In the genomic region with DNA sequence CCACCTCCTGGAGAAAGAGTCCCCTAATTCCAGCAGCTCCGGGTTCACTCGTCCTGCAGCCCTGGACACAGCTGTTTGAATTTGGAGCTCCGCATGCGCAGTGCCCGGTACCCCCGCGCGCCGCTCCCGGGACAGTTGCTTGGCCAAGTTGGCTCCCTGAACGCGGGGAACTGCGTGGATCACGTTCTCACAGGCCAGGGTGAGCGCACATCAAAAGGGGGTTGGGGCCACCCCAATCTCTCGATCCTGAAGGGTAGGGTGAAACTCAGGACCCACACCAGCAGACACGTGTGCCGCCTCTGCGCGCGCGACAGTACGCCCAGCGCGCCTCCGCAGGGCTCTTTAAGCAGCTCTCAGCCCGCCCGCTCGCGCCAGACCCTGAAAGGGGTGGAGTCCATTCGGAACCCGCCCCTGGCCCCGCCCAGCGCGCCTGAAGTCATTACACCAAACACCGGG, we compare ENCODE assay signal across 7 mouse cellular contexts. TPM values are rescaled to one million over a fixed set of nuclear protein-coding genes. Genes with fewer than 3 reads are reported as not detected.
DNase-seq lines count a peak whose midpoint lies in the region; ATAC-seq and TF ChIP-seq lines count a peak whose summit lies in the region.

A gene (minus strand): TSS at position 344 of the 456 bp plus-strand sequence.

- WGBS in limb, embryonic 14.5 days = under 1% methylated on average over 36 of the region's 36 CpGs
- WGBS in midbrain, embryonic 16.5 days = under 1% methylated on average over 36 of the region's 36 CpGs

- no peaks in the 10 kb centered on the region for H3K27me3 ChIP-seq in limb, embryonic 14.5 days (ENCODE audit: control insufficient read depth, insufficient read depth, low read length)
- peaks cover 11% of the 10 kb centered on the region for H3K27me3 ChIP-seq in midbrain, embryonic 16.5 days (ENCODE audit: control insufficient read depth, insufficient read depth, low read depth, low read length)

- peak; percentile 83 for TF ChIP-seq POLR2A in embryonic fibroblast, embryonic 13.5 days (IDR thresholded peaks at IDR 0.05; ENCODE audit: low read depth, low read length)
- peak; percentile 93; the same call in 1 of the 2 replicates for TF ChIP-seq POLR2A in limb, embryonic 14.5 days (IDR thresholded peaks at IDR 0.05; ENCODE audit: borderline replicate concordance, extremely low read depth, insufficient read depth, insufficient read length)

- peak within 1 kb of the TSS; percentile 51 for H3K4me3 ChIP-seq in embryonic fibroblast, embryonic 13.5 days (ENCODE audit: insufficient read depth, low read length)
- H3K4me3 ChIP-seq in limb, embryonic 14.5 days (replicated peaks; ENCODE audit: low read length) = peak within 1 kb of the TSS; percentile 59
- peak within 1 kb of the TSS; percentile 44 for H3K4me3 ChIP-seq in midbrain, embryonic 16.5 days (ENCODE audit: low read depth, low read length)

- ATAC-seq in limb, embryonic 14.5 days (ENCODE audit: low FRiP score, low read depth) = peak; percentile 94
- peak; percentile 92 for ATAC-seq in midbrain, embryonic 16.5 days

- H3K4me2 ChIP-seq in limb, embryonic 14.5 days (replicated peaks; ENCODE audit: low read depth, low read length, severe bottlenecking) = peak within 1 kb of the TSS; percentile 93
- H3K4me2 ChIP-seq in midbrain, embryonic 16.5 days (ENCODE audit: low read length) = peak within 1 kb of the TSS; percentile 82

- TF ChIP-seq CTCF in embryonic fibroblast, embryonic 13.5 days (IDR thresholded peaks at IDR 0.05; ENCODE audit: borderline replicate concordance, insufficient read depth, low read length) = no peak

- peak; percentile 76 for DNase-seq in brain, adult 2 months (ENCODE audit: low read depth, low spot score)
- peak; percentile 76 to 87 for DNase-seq in heart, adult 9 months (ENCODE audit: low spot score in 2 of 2)
- peak; percentile 96 for DNase-seq in kidney, adult 9 months
- DNase-seq in limb, embryonic 14.5 days (ENCODE audit: low spot score) = peak; percentile 87
- DNase-seq in spleen, postnatal 10 days (ENCODE audit: low spot score in 2 of 2) = peak; percentile 92 to 97

- peak within 1 kb of the TSS; percentile 62 for H3K9ac ChIP-seq in limb, embryonic 14.5 days (ENCODE audit: low read depth, low read length, severe bottlenecking)
- peak within 1 kb of the TSS; percentile 15 for H3K9ac ChIP-seq in midbrain, embryonic 16.5 days (ENCODE audit: low read depth, low read length)

- no peaks in the 10 kb centered on the region for H3K36me3 ChIP-seq in limb, embryonic 14.5 days (ENCODE audit: control insufficient read depth, insufficient read depth, low read length)
- no peaks in the 10 kb centered on the region for H3K36me3 ChIP-seq in midbrain, embryonic 16.5 days (ENCODE audit: control insufficient read depth, insufficient read depth, low read length)

- H3K27ac ChIP-seq in embryonic fibroblast, embryonic 13.5 days (ENCODE audit: insufficient read depth, low read length) = no peak within 1 kb of the TSS
- H3K27ac ChIP-seq in limb, embryonic 14.5 days (replicated peaks; ENCODE audit: low read depth, low read length) = no peak within 1 kb of the TSS
- no peak within 1 kb of the TSS for H3K27ac ChIP-seq in midbrain, embryonic 16.5 days (ENCODE audit: low read length)

- H3K4me1 ChIP-seq in embryonic fibroblast, embryonic 13.5 days (ENCODE audit: control insufficient read depth, insufficient read depth, low read length) = 0 out of 2 replicates have a peak, but pooled peaks cover 4% of the 10 kb centered on the region
- peaks cover 36% of the 10 kb centered on the region for H3K4me1 ChIP-seq in limb, embryonic 14.5 days (ENCODE audit: control insufficient read depth, insufficient read depth, low read length)
- peaks cover 9% of the 10 kb centered on the region for H3K4me1 ChIP-seq in midbrain, embryonic 16.5 days (ENCODE audit: control insufficient read depth, insufficient read depth, low read length)

- H3K9me3 ChIP-seq in limb, embryonic 14.5 days (ENCODE audit: control insufficient read depth, low read length) = no peaks in the 10 kb centered on the region
- no peaks in the 10 kb centered on the region for H3K9me3 ChIP-seq in midbrain, embryonic 16.5 days (replicated peaks; ENCODE audit: control insufficient read depth, low read length, poor library complexity, severe bottlenecking)

RNA-seq across cellular contexts. Expression of the gene that starts here (rescaled TPM):
- 0.40 and 1.1 TPM in 2 replicates for polyA plus RNA-seq in embryonic fibroblast, embryonic 13.5 days (2011; ENCODE audit: insufficient read length, low read depth, missing spikeins)
- polyA plus RNA-seq in limb, embryonic 14.5 days (2012; rRNA removed) = 5.3 and 5.5 TPM in 2 replicates
- polyA plus RNA-seq in limb, embryonic 14.5 days (2014; fragmentation: Nextera tagmentation; extraction: Ambion mirVana) = 4.1 and 4.5 TPM in 2 replicates
- polyA plus RNA-seq in midbrain, embryonic 16.5 days (2015; fragmentation: Nextera tagmentation; extraction: Ambion mirVana) = 0.70 and 0.85 TPM in 2 replicates

Comparison
In these comparisons a context has a peak if more than half of its experiments do, and no peak if none do; other contexts are left out.
1. Peak in ATAC-seq, H3K4me3 ChIP-seq, H3K9ac ChIP-seq and H3K4me2 ChIP-seq in midbrain, embryonic 16.5 days; RNA of the gene not detected or under 1 TPM.